Comparison of ENCODE assay signal across 20 mouse cellular contexts in genomic region chr5:32309714-32310113, GRCm38 (mm10).
DNase-seq lines count a peak whose midpoint lies in the region.
"Had no signal": no experiment of that assay in that cellular context is flagged by ENCODE, and none has a peak within 500 bp of the region (broad histone marks: within the 10 kb centered on the region; RNA-seq: fewer than 3 reads in every experiment).

No protein-coding gene starts in this region.

- intact Hi-C loops in left cerebral cortex, postnatal 36 days (cut with DNase I), result loop anchor here (10.0 kb wide), 1 partner anchor 745 kb away; no protein-coding TSS in a partner anchor
- intact Hi-C loops in left cerebral cortex, postnatal 10 days (cut with DNase I), result no loop called here

- DNase-seq in frontal cortex, adult 2 months (ENCODE audit: extremely low spot score in 1 of 2, low spot score in 1 of 2), result peak; percentile 13 to 46
- no peak for DNase-seq in frontal cortex, postnatal 10 days (ENCODE audit: low spot score in 2 of 2)
- peak; percentile 11 to 14 for DNase-seq in left cerebral cortex, postnatal 36 days (ENCODE audit: low spot score in 2 of 2)
- DNase-seq in left cerebral cortex, postnatal 10 days (ENCODE audit: extremely low spot score in 1 of 2, low spot score in 2 of 2), result no peak
- peak; percentile 6 to 23 for DNase-seq in right cerebral cortex, postnatal 36 days (ENCODE audit: low spot score in 2 of 2)
- DNase-seq in right cerebral cortex, postnatal 4 days, result no peak
- DNase-seq in thymus, postnatal 36 days, result no peak
- DNase-seq: adrenal gland, postnatal 10 days; adrenal gland, postnatal 36 days; B cell, adult 2 months; cerebellum, adult 11-12 months; cerebellum, adult 8-10 months; cerebellum, postnatal 10 days; cerebellum, postnatal 36 days; embryo, embryonic 11 days; gastrocnemius, postnatal 10 days; gastrocnemius, postnatal 36 days; heart, adult 2 months; heart, postnatal 14 days; heart, postnatal 4 days had no signal

Comparison
In these comparisons a context has a peak if more than half of its experiments do, and no peak if none do; other contexts are left out.
1. DNase-seq: peak in frontal cortex, adult 2 months (2 of 2), left cerebral cortex, postnatal 36 days (2 of 2) and right cerebral cortex, postnatal 36 days (2 of 2); none in frontal cortex, postnatal 10 days (0 of 2), left cerebral cortex, postnatal 10 days (0 of 2), right cerebral cortex, postnatal 4 days (single experiment) and thymus, postnatal 36 days (0 of 2).